Mouse (Mus musculus): Measurements from ENCODE around the gene Bbs2. TPM values are rescaled to one million over a fixed set of nuclear protein-coding genes. Genes with fewer than 3 reads are reported as not detected.

The Bbs2 gene
- polyA plus RNA-seq, 1 experiment: 31.8 TPM

Other genes with a start within 250 kb of the Bbs2 start
- 83.0 and 90.3 TPM in 2 replicates for gene Amfr, start 86.1 kb downstream of the Bbs2 start, polyA plus RNA-seq (2012; rRNA removed)
- 28.9 and 30.5 TPM in 2 replicates for gene Nudt21, start 61.9 kb downstream of the Bbs2 start, polyA plus RNA-seq (2012; rRNA removed)
- 15.7 and 15.9 TPM in 2 replicates for gene Ogfod1, start 61.7 kb downstream of the Bbs2 start, polyA plus RNA-seq (2012; rRNA removed)
- not detected in 2 replicates for gene Mt4, start 38.3 kb upstream of the Bbs2 start, polyA plus RNA-seq (2012; rRNA removed)
- gene Mt3, start 53.7 kb upstream of the Bbs2 start, polyA plus RNA-seq (2012; rRNA removed): 1.6 and 3.5 TPM in 2 replicates
- gene Mt2, start 73.7 kb upstream of the Bbs2 start, polyA plus RNA-seq (2012; rRNA removed): 100.0 and 101 TPM in 2 replicates
- 256 and 257 TPM in 2 replicates for gene Mt1, start 80.2 kb upstream of the Bbs2 start, polyA plus RNA-seq (2012; rRNA removed)
- gene Nup93, start 115.6 kb upstream of the Bbs2 start, polyA plus RNA-seq (2012; rRNA removed): 32.1 and 36.8 TPM in 2 replicates
- 0.21 TPM in 2 replicates for gene Slc12a3, start 230.3 kb upstream of the Bbs2 start, polyA plus RNA-seq (2012; rRNA removed)

All from urinary bladder, adult 2 months (tissue).